Mouse (Mus musculus): ENCODE results near the gene ccdc198.
"Not testable (repeated sequence)": the region's sequence is repeated elsewhere in the genome, so short reads cannot be mapped to it uniquely, and the experiment has no call there.

Gene ccdc198

DNA sequence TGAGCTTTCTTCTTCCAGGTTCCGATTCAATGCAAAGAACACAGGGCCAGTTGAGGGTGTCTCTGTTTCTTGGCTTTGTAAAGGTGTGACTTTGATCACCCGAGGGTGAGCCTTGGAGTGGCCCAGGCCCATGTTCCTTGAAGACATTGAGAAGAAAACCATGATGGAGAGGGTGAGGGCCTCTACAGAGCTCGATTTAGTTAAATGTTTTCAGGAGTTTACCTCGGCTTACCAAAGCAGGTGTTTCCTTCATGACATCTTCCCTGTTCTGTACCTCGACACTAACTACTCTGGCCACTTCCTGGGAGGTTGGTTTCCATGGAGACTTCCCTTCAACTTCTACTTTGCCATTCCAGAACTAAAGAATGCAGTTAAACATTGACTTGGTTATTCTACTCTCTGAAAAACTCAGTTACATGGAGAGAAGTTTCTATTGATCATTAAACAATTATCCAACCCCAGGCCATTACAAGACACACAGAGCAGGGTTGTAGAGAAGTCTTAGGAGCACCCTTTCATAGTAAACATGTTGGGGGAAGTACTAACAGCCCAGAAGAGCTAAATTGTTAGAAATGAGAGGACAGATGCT is at the start of gene ccdc198:
Gene ccdc198, minus strand, starts transcription at position 349 of the 589 bp plus-strand sequence.
- DNase-seq: peak; percentile 55 to 86

DNA sequence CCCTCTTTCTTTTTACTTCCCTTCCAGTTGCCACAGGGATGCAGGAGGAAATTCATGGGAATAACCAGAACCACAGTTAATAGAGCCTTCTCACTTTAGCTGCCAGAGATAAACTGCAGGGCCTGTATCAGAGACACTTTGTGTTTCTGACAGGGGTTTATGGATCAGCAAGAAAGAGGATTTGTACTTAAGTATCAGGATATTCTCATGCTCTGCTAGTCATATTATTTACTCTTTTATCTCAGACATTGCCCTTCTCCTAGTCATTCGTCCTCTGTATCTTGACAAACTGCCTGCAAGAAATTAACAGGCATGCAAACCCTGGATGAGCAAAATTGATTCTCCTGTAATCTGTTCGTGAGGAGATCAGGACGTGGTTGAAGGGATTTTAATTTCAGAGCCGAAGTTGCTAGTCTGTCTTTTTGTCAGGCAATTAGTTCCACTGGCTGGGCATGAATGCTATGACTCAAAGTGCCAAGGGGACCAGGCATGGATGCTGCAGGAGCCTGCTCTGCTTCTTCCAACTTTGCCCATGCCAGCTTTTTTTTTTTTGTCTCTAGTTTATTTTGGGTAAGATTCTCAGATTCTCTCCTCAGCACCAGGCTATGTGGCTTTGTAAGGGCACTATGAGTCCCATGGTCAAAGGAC is 48.7 kb upstream of the ccdc198 start:
- DNase-seq: peak in 1 of 2 experiments; percentile 4

DNA sequence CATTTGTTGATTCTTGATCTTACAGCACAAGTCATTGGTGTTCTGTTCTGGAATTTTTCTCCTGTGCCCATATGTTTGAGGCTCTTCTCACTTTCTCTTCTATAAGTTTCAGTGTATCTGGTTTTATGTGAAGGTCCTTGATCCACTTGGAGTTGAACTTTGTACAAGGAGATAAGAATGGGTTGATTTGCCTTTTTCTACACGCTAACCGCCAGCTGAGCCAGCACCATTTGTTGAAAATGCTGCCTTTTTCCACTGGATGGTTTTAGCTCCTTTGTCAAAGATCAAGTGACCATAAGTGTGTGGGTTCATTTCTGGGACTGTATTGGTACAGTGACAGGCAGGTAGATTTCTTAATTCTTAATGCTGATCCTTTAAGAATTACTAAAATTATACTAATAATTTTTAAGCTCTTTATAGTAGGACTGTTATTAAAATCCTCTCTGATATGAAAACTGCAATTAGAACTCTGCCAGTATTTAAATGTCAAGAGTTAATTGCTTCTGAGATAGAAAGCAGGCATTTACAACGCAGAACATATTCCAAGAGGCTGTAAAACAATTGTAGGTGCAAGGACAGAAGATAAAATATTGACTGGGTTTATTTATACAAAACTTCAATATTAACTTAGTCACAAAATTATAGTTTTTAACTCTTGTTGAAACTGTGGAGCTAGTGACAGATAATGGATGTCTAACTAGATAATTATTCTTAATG is 44.9 kb upstream of the ccdc198 start:
- DNase-seq: no peak

DNA sequence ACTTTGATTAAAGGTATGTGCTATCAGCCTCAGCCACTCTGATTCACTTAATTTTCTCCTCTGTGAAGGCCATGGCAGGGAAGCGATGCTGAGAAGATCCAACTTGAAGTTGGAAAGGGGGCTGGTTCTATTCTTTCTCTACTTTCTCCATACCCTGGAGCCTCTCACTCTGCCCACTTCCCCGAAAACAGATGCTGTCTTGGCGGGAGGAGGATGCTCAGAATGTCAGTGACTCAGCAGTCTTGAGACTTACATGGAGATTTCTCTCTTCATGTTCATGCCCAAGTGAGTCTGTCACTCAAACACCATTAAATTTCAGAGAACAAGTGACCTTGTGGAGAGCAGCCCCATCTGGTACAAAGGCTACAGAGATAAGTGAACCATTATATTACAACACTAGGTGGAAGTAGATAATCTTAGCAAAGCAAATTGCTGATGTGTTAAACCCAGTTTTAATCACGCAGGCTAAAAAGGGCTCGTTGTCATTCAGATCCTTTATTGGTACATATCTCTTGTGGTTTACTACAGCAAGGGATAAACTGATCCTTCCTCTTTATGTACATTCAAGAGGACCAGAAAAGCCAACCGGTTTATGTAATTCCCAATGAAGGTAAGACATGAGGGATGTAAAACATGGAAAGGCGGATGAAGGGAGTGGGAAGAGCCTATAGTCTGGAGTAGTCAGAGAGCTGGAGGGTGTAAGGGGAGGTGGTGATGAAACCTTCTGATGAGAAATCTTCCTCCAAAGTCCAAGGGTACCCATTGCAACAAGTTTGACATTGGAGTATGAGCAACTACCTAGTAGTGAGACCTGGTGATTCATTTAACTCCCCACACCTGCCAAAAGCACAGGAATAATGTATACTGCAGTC is 38.7 kb upstream of the ccdc198 start:
- peak in 1 of 2 experiments; percentile 14 for DNase-seq

DNA sequence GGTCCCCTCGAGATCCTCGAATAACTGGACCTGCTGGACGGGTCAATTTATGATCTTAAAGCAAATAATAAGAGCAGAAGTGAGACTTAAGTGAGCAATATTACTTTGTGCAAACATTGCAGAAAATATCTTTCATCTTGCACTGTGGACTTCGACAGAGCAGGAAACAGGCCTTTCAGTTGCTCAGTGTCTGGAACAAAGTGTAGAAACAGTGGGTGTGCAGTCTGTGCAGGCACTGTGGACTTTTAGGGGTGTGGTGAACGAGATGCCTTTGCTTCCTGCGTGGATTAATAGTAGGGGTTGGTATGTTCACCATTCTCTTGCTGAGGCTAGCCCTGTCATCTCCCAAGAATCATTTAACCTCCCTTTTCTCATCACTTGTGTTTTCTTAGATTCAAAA is 33.6 kb upstream of the ccdc198 start:
- DNase-seq: no peak

DNA sequence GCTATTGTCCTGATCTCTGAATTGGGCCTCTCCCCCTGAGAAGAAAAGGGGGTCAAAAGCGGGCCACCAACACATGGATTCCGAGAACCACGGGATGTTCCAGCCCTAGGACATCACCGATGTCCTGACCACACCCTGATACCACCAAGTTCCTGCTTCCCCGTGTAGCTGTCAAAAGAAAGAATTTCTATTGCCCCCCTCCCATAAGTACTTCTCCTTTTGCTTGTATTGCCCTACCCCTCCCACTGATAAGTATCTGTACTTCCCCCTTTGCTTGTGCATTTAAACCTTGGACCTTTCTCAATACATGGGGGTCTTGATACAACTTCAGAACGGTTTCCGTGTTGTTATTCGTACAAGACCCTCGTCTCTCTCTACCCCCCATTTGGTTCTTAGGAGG is 33.2 kb upstream of the ccdc198 start:
- not testable (repeated sequence) for DNase-seq

DNA sequence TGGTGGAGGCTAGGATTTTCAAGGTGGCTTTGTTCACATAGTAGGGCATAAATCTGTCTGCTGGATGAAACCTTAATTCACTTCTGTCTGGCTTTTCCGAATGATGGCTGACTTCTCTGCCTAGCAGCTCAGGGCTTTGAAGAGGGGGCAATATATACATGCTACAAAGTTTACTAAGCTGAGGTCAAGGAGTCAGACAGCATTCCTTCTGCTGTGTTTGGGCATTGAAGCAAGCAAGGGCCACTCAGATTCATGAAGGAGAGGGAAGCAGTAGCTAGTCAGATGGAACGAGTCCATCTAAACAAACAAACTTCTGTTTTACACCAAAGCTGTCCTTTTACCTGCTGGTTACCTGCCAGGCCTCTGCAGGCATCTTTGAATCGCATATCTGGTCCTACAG is 32.4 kb upstream of the ccdc198 start:
- DNase-seq: peak; percentile 4 to 10

DNA sequence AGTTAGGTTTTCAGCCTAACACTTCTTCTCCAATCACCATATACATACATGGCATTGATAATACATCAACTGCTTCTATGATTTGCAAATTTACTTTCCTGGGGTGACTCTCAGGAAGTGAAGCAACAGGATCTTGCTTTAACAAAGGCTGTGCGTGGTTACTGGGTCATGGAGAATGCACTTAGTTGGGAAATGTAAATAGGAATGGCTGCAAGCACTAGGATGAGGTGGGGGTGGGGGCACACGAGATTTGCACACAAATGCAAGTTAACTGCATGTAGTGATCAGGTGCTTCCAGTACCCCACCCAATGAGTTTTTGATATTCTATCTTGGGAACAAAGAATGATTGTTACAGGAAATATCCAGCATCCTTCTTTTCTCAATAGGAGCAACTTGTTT is 30.1 kb upstream of the ccdc198 start:
- no peak for DNase-seq

DNA sequence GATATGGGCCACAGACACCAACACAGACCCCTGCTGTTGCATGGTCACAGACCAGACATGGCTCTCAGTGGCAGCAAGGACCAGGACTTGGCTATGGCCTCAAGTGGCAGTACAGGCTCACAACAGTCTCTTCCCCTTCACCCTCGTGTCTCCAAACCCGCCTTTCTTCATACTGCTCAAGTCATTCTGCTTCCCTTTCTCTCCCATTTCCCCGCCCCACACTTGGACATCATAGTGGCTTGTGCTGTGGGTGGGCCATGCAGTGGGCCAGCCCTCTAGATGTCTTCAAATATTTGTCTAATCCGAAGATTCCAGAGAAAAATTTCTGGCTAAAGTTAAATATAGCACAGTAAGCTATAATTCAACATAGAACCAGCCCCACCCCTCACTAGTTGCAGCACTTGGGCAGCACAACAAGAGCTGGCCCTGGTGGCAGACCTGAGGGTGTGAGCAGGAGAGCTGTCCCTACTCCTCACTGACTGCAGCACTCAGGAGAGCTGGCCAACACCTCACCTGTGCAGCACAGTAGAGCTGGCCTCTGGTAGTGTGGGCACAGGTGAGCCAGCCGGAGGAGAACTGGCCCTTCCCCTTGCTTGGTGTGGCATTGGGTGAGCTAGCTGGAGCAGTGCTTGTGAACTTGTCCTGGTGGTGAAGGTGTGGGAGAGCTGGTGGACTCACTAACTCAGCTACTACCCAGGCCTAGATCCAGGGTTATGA is 20.2 kb upstream of the ccdc198 start:
- no peak for DNase-seq

DNA sequence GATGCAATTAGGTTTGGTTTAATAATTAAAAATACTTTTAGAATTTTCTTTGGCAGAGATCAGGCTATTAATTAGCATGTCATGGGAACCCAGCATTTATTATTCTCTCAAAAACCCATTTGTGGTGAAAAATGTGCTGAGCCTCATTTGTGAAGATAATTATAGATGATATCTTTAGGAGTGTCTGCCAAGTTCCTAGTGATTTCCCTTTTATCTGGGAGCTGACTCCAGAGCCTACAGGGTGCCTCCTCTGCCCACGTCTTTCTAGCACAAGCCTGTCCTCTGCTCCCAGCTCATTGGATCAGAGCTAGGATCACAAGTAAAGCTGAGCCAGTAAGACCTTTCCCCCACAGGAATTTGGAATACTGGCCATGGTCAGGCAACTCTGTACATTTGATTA is 3.8 kb downstream of the ccdc198 start:
- DNase-seq: no peak

DNA sequence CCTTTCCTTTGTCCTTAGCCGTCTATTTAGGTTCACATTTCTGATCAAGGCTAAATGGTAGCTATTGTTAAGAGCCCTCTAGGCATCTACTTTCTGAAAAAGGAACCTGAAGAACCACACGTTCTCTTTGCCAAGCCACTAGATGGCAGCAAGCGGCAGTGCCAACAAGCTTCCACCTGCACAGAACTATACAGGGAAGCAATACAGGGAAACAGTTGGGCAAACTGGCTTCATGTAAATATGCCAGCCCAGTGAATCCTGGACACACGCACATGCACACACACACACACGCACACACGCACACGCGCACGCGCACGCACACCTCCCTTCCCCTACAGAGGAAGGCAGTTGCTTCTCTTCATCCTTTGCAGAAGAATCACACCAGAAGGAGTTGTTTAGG is 7.1 kb downstream of the ccdc198 start:
- DNase-seq: peak; percentile 73 to 83

DNA sequence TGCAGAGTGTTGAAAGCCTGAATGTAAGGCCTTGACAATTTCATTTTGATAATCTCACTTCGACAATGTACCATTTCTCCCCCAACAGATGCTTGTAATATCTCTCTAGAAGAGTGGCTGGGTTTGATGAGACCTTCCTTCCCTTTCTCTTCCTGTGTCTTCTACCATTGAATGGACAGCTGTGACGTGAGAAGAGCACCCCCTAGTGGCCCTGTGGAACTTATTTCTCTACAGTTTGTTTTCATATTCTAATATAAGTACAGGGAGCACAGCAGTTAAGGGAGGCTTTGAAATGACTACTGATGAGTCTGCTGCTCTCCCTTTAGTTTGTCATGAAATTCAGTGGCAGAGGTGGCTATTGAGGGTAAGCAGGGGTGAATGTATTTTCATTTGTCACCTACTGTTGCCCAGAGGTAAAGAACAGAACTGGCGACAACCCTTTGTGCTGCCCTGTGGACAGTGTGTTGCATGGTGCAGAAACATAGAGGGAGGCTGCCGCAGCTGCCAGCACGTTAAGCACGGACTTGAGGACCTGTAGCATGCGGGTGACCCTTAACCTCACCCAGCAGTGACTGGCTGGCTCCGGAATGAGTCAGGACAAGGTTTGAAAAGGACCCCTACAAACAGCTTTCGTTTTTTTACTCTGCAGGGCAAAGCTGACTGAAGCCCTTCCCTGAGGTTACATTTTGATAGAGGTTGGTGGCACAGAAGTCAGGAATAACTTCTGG is 10.3 kb downstream of the ccdc198 start:
- peak; percentile 61 to 67 for DNase-seq

DNA sequence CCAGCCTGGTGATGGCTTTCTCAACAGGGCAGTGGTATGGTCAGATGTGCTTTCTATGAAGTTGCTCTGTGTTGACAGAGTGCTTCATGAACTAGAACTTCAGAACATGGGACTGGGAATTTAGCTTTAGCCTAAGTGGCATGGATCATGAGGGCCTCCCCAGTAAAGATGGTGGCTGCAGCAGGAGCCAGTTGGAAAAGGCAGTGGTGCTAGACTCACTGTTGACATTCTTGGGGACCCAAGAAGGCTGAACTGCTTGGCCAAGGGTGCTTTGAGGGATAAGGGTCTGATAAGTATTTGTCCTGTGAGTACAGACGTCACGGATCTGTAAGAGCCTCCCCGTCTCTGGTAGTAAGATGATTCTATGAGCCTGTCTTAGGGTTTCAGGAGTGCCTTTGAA is 13.4 kb downstream of the ccdc198 start:
- DNase-seq: no peak

DNA sequence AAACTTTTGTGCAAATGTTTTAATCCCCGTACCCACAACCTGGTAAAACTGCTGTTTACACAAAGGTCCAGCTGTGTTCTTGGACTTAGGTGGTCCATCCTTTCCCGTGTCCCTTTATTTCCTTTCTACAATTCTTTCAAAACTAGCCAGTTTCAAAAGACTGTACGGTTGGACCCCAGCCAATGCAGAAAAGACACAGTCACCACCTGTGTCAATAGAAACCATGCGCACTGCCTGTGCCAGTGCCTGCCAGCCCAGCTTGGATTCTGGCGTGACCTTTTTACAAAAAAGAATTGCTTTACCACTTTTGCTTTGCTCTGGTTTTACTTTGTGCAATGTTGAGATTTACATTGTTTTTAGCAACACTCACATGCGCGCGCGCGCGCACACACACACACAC is 18.3 kb downstream of the ccdc198 start:
- DNase-seq: no peak

DNA sequence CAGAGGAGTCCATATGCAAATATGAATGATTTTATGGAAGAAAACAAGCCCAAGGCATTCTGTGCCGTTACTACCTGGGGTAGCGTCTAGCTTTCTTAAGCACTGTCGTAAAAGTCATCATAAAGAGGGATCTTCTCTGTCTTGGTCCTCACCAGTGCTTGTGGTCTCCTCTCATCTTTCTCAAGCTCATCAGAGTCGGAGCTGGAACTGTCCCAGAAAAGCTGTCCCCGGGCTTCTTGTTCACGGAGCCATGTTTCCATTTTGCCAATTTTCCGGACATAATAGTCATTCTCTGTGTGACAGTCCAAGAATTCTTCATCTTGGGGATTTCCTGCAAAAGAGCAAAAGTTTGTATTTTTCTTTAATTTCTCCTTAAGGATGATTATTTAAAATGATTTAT is 18.8 kb downstream of the ccdc198 start:
- no peak for DNase-seq

DNA sequence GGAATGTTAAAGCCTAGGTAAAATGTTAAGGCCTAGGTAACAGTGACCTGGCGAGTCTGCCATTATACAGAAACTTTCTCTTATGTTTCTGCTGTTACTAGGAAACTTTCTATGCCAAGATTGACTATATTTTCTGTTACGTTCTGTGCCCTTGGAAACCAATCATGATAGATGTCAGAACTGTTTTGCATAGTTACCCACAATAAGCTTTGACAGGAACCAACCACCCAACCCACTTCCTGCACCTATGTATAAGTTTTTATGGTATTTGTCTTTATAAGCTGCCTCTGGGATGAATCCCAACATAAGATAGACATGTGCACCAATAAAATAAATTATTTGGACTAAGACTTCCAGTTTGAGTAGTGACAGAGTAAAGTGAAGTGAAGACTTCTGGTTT is 23.5 kb downstream of the ccdc198 start:
- no peak for DNase-seq

DNA sequence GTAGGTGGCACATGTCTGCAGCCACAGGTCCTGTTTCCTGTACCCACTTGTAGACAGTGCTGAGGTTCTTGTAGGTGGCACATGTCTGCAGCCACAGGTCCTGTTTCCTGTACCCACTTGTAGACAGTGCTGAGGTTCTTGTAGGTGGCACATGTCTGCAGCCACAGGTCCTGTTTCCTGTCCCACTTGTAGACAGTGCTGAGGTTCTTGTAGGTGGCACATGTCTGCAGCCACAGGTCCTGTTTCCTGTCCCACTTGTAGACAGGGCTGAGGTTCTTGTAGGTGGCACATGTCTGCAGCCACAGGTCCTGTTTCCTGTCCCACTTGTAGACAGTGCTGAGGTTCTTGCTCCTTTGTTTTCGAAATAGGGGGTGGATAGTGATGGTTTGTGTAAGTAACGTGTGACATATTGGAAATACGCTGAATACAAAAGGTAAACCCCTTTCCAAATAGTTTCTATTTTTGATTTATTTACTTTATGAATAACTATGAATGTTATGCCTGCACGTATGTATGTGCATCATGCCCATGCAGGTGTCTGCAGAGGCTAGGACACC is 25.7 kb downstream of the ccdc198 start:
- DNase-seq: not testable (repeated sequence)

DNA sequence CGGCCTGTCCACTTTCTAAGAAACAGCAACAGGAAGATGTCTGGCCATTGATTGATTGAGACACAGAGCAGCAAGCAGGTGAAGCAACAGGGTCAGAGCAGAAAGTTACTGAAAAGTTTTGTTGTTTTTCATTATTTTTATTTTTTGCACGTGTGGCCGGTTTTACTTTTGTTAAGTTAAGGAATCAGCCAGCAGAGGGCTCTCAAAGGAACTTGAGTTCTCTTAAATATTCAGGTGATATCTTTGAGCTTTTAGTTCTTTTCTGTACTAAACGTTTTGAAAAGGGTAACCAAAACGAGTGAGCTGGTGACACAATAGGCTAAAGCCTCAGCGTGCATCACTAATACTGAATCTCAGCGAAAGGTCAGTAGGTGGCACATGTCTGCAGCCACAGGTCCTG is 26.6 kb downstream of the ccdc198 start:
- DNase-seq: no peak

DNA sequence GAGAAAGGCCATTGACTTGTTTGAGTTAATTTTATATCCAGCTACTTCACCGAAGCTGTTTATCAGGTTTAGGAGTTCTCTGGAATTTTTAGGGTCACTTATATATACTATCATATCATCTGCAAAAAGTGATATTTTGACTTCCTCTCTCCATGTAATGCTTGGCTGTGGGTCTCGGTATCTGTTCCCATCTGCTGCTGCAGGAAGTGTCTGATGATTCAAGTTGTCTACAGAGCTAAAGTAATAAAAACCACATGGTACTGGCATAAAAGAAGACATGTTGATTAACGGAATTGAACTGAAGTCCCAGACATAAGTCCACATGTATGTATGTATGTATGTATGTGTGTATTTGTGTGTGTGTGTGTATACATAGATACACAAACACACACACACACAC is 35.1 kb downstream of the ccdc198 start:
- DNase-seq: not testable (repeated sequence)

DNA sequence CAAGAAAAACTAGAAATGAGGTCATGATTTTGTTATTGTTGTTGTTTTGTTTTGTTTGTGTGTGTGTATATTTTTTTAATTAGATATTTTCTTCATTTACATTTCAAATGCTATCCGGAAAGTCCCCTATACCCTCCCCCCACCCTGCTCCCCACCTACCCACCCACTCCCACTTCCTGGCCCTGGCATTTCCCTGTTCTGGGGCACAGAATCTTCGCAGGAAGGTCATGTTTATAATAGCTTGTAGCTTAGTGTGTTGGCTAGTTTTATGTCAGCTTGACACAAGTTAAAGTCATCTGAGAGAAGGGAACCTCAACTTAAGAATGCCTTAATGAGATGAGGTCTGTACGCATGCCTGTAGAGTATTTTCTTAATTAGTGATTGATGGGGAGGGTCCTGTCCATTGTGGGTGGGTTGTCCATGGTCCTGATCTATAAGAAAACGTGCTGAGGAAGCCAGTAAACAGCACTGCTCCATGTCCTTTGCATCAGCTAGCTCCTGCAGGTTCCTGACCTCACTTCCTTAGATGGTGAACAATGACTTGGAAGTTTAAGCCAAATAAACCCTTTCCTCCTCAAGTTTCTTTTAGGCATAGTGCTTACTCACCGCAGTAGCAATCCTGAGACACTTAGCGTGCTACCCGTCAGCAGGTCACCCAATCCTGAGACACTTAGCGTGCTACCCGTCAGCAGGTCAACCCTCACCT is 44.0 kb downstream of the ccdc198 start:
- no peak for DNase-seq

DNA sequence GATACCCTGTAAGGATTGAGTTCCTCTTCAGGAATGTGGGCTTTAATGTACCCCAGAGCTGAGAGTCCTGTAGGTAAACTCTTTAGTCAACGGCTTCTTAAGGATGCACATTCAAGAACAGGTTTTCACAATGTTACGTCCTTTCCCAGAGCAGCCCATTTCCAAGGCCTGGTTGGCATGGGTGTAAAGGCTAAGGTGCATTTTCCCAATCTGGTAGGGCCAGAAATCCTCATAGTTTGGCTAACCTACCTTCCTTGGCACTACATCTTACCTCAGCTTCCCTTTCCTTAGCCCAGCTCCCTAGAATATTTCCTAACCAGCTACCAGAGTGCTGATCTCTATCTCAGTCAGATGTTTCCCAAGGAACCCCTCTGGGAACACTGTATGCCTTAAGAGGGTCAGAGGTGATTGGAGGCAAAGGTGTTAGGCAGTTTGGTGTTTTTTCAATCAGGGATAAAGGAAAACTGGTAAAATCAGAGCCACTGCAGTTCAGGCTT is 48.2 kb downstream of the ccdc198 start:
- no peak for DNase-seq
